ENCODE assay signal across 8 mouse cellular contexts in the genomic region with DNA sequence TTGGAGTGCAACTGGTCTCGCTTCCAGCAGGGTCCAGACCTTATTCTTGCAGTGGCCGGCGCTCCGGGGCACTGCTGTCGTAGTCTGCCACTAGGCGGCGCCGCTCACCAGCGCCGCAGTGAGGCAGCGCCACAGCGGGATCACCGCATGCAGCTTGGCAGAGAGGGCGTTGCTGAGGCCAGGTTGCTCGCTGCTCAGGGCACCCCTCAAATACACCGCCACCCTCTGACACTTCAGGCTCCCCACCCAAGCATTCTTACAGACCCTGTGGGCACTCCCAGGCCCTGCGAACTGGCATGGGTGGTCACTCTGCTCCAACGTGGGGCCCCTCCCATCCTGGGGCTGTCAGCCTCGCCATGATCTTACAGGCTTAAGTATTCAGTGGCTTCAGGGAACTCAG. TPM values are rescaled to one million over a fixed set of nuclear protein-coding genes. Genes with fewer than 3 reads are reported as not detected.
A peak's percentile ranks its signal among the peaks of the same experiment; 100 is the strongest.
DNase-seq lines count a peak whose midpoint lies in the region; ATAC-seq and TF ChIP-seq lines count a peak whose summit lies in the region.

No protein-coding gene starts in this region.

- TF ChIP-seq CTCF in Patski (IDR thresholded peaks at IDR 0.05) = peak; percentile 86

- H3K27ac ChIP-seq in hindbrain, embryonic 10.5 days = peak overlapping the region; percentile 83

- no peaks in the 10 kb centered on the region for H3K27me3 ChIP-seq in Patski
- H3K27me3 ChIP-seq in hindbrain, embryonic 10.5 days (ENCODE audit: insufficient read depth, poor library complexity, severe bottlenecking) = 0 out of 2 replicates have a peak, but pooled peaks cover 2% of the 10 kb centered on the region

- peak overlapping the region; percentile 61 for H3K4me3 ChIP-seq in hindbrain, embryonic 10.5 days

- POLR2A ChIA-PET in Patski (lab: Charles Lee) = no interaction called here

- H3K36me3 ChIP-seq in hindbrain, embryonic 10.5 days = no peaks in the 10 kb centered on the region

- peaks cover 18% of the 10 kb centered on the region for H3K4me1 ChIP-seq in hindbrain, embryonic 10.5 days (replicated peaks)

- CTCF ChIA-PET in Patski (lab: Charles Lee) = interaction anchor here (1.4 kb wide), 1 partner anchor 62 kb away, joined by 3 read pairs; no protein-coding TSS in a partner anchor

- DNase-seq in Patski (ENCODE audit: low read depth, low spot score) = no peak
- peak; percentile 86 for DNase-seq in cerebellum, adult 9-11 months
- peak; percentile 91 for DNase-seq in forelimb bud, embryonic 11.5 days (ENCODE audit: low read depth, low spot score)
- peak; percentile 88 for DNase-seq in hindbrain, embryonic 10.5 days (ENCODE audit: low spot score)
- DNase-seq in layer of hippocampus, postnatal 14 days (ENCODE audit: low spot score in 2 of 2) = peak; percentile 70 to 82
- DNase-seq in lung, postnatal 14 days = peak; percentile 88
- peak; percentile 82 for DNase-seq in ovary, postnatal 36 days (ENCODE audit: low spot score)
- DNase-seq in thymus, postnatal 4 days = peak; percentile 81

- peak; percentile 40 for ATAC-seq in Patski

- in situ Hi-C loops in Patski (cut with MboI; ENCODE audit: low pct_unique_long_range_greater_than_20kb) = no loop called here

- WGBS in hindbrain, embryonic 10.5 days = under 1% methylated on average over 19 of the region's 19 CpGs

- no peaks in the 10 kb centered on the region for H3K9me3 ChIP-seq in hindbrain, embryonic 10.5 days

RNA-seq across cellular contexts. Expression of a gene that starts 19.3 kb away (rescaled TPM):
- 43.8 TPM for polyA plus RNA-seq in Patski (2021)
- 17.0 and 29.0 TPM in 2 replicates for polyA plus RNA-seq in hindbrain, embryonic 10.5 days (2016; fragmentation: Nextera tagmentation; extraction: Ambion mirVana)
- 100 to 1,000 TPM; 560 to 568 TPM for total RNA-seq in layer of hippocampus, postnatal 14 days (2021)
